Mouse (Mus musculus): ENCODE measurements at regions not wholly inside any gene's neighbourhood (a gene's known extent, or its start where the extent isn't known, plus 50 kb on each side); places are given as distances from the start of the nearest gene placed in this dataset.

- no peaks in the 10 kb centered on the region for H3K27me3 ChIP-seq (ENCODE audit: insufficient read depth, low read length)
- WGBS (ENCODE audit: insufficient replicate concordance), result 80% methylated on average over 1 of the region's 1 CpGs
- ATAC-seq, result no peak
- H3K4me2 ChIP-seq (ENCODE audit: low read depth, low read length), result no peak overlapping the region
- H3K36me3 ChIP-seq (replicated peaks; ENCODE audit: insufficient read depth, low read length), result no peaks in the 10 kb centered on the region
- no peaks in the 10 kb centered on the region for H3K9me3 ChIP-seq (ENCODE audit: low read length)
- no peak overlapping the region for H3K4me3 ChIP-seq (ENCODE audit: low read depth, low read length)
- H3K27ac ChIP-seq (ENCODE audit: low read depth), result no peak overlapping the region
- no peak for DNase-seq
- no peaks in the 10 kb centered on the region for H3K4me1 ChIP-seq (ENCODE audit: insufficient read depth)
- TF ChIP-seq EP300 (IDR thresholded peaks at IDR 0.05; ENCODE audit: low read depth) (no peak), CTCF (IDR thresholded peaks at IDR 0.05; ENCODE audit: low read depth) (no peak)
- H3K9ac ChIP-seq (replicated peaks), result no peak overlapping the region
These were observed 86.4 kb upstream of the Gm34302 start for GRCm38 (mm10) chr3:63570082-63570481.

- Histone ChIP-seq H3K9me3 (ENCODE audit: low read length) (no peaks in the 10 kb centered on the region), H3K9ac (replicated peaks) (no peak overlapping the region), H3K27ac (ENCODE audit: low read depth) (no peak overlapping the region), H3K4me1 (ENCODE audit: insufficient read depth) (no peaks in the 10 kb centered on the region), H3K4me2 (ENCODE audit: low read depth, low read length) (no peak overlapping the region), H3K27me3 (ENCODE audit: insufficient read depth, low read length) (no peaks in the 10 kb centered on the region), H3K4me3 (ENCODE audit: low read depth, low read length) (no peak overlapping the region), H3K36me3 (replicated peaks; ENCODE audit: insufficient read depth, low read length) (no peaks in the 10 kb centered on the region)
- DNase-seq (no peak), ATAC-seq (no peak)
- 75% methylated on average over 7 of the region's 7 CpGs for WGBS (ENCODE audit: insufficient replicate concordance)
- TF ChIP-seq EP300 (IDR thresholded peaks at IDR 0.05; ENCODE audit: low read depth) (no peak), CTCF (IDR thresholded peaks at IDR 0.05; ENCODE audit: low read depth) (no peak)
These were observed 85.4 kb upstream of the Gm34302 start for GRCm38 (mm10) chr3:63569004-63569596.

- Histone ChIP-seq H3K4me3 (ENCODE audit: low read depth, low read length) (no peak overlapping the region), H3K4me1 (ENCODE audit: insufficient read depth) (no peaks in the 10 kb centered on the region), H3K9me3 (ENCODE audit: low read length) (no peaks in the 10 kb centered on the region), H3K9ac (replicated peaks) (no peak overlapping the region), H3K27ac (ENCODE audit: low read depth) (no peak overlapping the region), H3K36me3 (replicated peaks; ENCODE audit: insufficient read depth, low read length) (no peaks in the 10 kb centered on the region), H3K4me2 (ENCODE audit: low read depth, low read length) (no peak overlapping the region), H3K27me3 (ENCODE audit: insufficient read depth, low read length) (no peaks in the 10 kb centered on the region)
- WGBS (ENCODE audit: insufficient replicate concordance), result 65% methylated on average over 3 of the region's 3 CpGs
- TF ChIP-seq EP300 (IDR thresholded peaks at IDR 0.05; ENCODE audit: low read depth), result no peak
- TF ChIP-seq CTCF (IDR thresholded peaks at IDR 0.05; ENCODE audit: low read depth), result no peak
- ATAC-seq (no peak), DNase-seq (no peak)
These were observed 84.0 kb upstream of the Gm34302 start for GRCm38 (mm10) chr3:63567726-63568125.

- H3K4me1 ChIP-seq (ENCODE audit: insufficient read depth), result no peaks in the 10 kb centered on the region
- ATAC-seq, result no peak
- no peak for DNase-seq
These were observed 79.4 kb upstream of the Gm34302 start for GRCm38 (mm10) chr3:63563057-63563456.

GRCm38 (mm10) chr3:63562532-63562931 is 78.9 kb upstream of the Gm34302 start:
- H3K9me3 ChIP-seq (ENCODE audit: low read length), result no peaks in the 10 kb centered on the region
- no peak overlapping the region for H3K27ac ChIP-seq (ENCODE audit: low read depth)
- no peak overlapping the region for H3K4me2 ChIP-seq (ENCODE audit: low read depth, low read length)
- no peaks in the 10 kb centered on the region for H3K36me3 ChIP-seq (replicated peaks; ENCODE audit: insufficient read depth, low read length)
- H3K4me1 ChIP-seq (ENCODE audit: insufficient read depth), result no peaks in the 10 kb centered on the region
- no peak for ATAC-seq
- no peaks in the 10 kb centered on the region for H3K27me3 ChIP-seq (ENCODE audit: insufficient read depth, low read length)
- H3K9ac ChIP-seq (replicated peaks), result no peak overlapping the region
- TF ChIP-seq CTCF (IDR thresholded peaks at IDR 0.05; ENCODE audit: low read depth) (no peak), EP300 (IDR thresholded peaks at IDR 0.05; ENCODE audit: low read depth) (no peak)
- no peak for DNase-seq
- no peak overlapping the region for H3K4me3 ChIP-seq (ENCODE audit: low read depth, low read length)

More at GRCm38 (mm10) chr3:63563057-63563456, 79.4 kb upstream of the Gm34302 start:
- Histone ChIP-seq H3K36me3 (replicated peaks; ENCODE audit: insufficient read depth, low read length) (no peaks in the 10 kb centered on the region), H3K27me3 (ENCODE audit: insufficient read depth, low read length) (no peaks in the 10 kb centered on the region), H3K9ac (replicated peaks) (no peak overlapping the region), H3K4me2 (ENCODE audit: low read depth, low read length) (no peak overlapping the region), H3K27ac (ENCODE audit: low read depth) (no peak overlapping the region), H3K9me3 (ENCODE audit: low read length) (no peaks in the 10 kb centered on the region), H3K4me3 (ENCODE audit: low read depth, low read length) (no peak overlapping the region)
- TF ChIP-seq EP300 (IDR thresholded peaks at IDR 0.05; ENCODE audit: low read depth) (no peak), CTCF (IDR thresholded peaks at IDR 0.05; ENCODE audit: low read depth) (no peak)
- 68% methylated on average over 1 of the region's 1 CpGs for WGBS (ENCODE audit: insufficient replicate concordance)

- ATAC-seq, result no peak
- H3K27me3 ChIP-seq (ENCODE audit: insufficient read depth, low read length), result no peaks in the 10 kb centered on the region
- H3K4me3 ChIP-seq (ENCODE audit: low read depth, low read length), result no peak overlapping the region
- DNase-seq, result no peak
- WGBS (ENCODE audit: insufficient replicate concordance), result 53% methylated on average over 4 of the region's 4 CpGs
- H3K27ac ChIP-seq (ENCODE audit: low read depth), result no peak overlapping the region
- no peaks in the 10 kb centered on the region for H3K4me1 ChIP-seq (ENCODE audit: insufficient read depth)
- no peak overlapping the region for H3K4me2 ChIP-seq (ENCODE audit: low read depth, low read length)
- H3K9me3 ChIP-seq (ENCODE audit: low read length), result no peaks in the 10 kb centered on the region
- no peaks in the 10 kb centered on the region for H3K36me3 ChIP-seq (replicated peaks; ENCODE audit: insufficient read depth, low read length)
- H3K9ac ChIP-seq (replicated peaks), result no peak overlapping the region
- TF ChIP-seq EP300 (IDR thresholded peaks at IDR 0.05; ENCODE audit: low read depth), result no peak
- no peak for TF ChIP-seq CTCF (IDR thresholded peaks at IDR 0.05; ENCODE audit: low read depth)
These were observed 77.1 kb upstream of the Gm34302 start for GRCm38 (mm10) chr3:63560745-63561151.

GRCm38 (mm10) chr3:63556741-63557140 is 73.1 kb upstream of the Gm34302 start:
- Histone ChIP-seq H3K4me3 (ENCODE audit: low read depth, low read length) (no peak overlapping the region), H3K36me3 (replicated peaks; ENCODE audit: insufficient read depth, low read length) (no peaks in the 10 kb centered on the region), H3K4me2 (ENCODE audit: low read depth, low read length) (no peak overlapping the region), H3K9me3 (ENCODE audit: low read length) (no peaks in the 10 kb centered on the region), H3K27ac (ENCODE audit: low read depth) (no peak overlapping the region), H3K27me3 (ENCODE audit: insufficient read depth, low read length) (no peaks in the 10 kb centered on the region), H3K9ac (replicated peaks) (no peak overlapping the region), H3K4me1 (ENCODE audit: insufficient read depth) (no peaks in the 10 kb centered on the region)
- DNase-seq (no peak), ATAC-seq (no peak)
- TF ChIP-seq CTCF (IDR thresholded peaks at IDR 0.05; ENCODE audit: low read depth) (no peak), EP300 (IDR thresholded peaks at IDR 0.05; ENCODE audit: low read depth) (no peak)
- 87% methylated on average over 1 of the region's 1 CpGs for WGBS (ENCODE audit: insufficient replicate concordance)
